Mouse (Mus musculus): ENCODE measurements around the gene Ppp4r1.

DNA sequence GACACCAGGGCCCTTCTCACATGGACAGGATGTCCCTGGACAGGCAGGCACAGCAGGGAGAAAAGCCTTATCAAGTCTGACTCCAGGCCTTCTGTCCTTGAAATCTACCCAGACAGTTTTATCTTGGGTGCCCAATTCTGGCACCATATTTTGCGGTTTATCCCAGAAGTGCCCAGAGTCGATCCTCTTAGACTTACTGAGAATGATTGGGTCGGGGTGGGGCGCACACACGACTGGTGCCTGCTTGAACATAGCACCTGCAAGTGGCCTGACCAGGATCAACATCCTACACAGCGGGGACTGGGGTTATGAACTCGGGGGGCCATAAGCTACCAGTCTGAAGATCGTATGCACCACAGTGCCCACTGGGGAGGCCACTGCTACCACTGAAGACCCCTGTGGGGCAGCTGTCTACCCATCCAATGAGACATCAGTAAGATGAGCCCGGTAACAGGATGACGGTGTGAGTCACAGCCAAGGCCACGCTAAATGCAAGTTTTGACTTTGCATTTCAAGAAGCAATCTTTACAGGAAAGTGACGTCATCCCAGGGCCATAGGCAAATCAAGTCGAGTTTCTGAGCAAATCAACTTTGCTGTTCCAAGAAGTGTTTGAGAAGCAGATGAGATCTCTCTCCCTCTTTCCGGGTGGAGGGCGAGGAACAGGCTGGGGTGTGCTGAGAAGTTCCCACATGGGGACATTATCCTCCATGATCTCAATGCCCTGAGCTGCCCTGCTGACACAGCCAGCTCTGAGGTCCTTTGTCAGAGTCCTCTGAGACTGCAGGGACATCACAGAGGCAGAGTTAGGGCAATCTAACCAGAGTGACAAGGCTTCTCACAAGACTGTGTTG lies 42.3 kb upstream of the Ppp4r1 start:
- TF ChIP-seq POLR2A (IDR thresholded peaks at IDR 0.05; ENCODE audit: borderline replicate concordance, control insufficient read depth, low read depth, low read length) (no peak), CTCF (IDR thresholded peaks at IDR 0.05; ENCODE audit: control insufficient read depth, insufficient read depth, low read length) (no peak)

Measured in bone marrow, adult 2 months (tissue).